16 mouse cellular contexts compared by ENCODE assay signal in the genomic region with DNA sequence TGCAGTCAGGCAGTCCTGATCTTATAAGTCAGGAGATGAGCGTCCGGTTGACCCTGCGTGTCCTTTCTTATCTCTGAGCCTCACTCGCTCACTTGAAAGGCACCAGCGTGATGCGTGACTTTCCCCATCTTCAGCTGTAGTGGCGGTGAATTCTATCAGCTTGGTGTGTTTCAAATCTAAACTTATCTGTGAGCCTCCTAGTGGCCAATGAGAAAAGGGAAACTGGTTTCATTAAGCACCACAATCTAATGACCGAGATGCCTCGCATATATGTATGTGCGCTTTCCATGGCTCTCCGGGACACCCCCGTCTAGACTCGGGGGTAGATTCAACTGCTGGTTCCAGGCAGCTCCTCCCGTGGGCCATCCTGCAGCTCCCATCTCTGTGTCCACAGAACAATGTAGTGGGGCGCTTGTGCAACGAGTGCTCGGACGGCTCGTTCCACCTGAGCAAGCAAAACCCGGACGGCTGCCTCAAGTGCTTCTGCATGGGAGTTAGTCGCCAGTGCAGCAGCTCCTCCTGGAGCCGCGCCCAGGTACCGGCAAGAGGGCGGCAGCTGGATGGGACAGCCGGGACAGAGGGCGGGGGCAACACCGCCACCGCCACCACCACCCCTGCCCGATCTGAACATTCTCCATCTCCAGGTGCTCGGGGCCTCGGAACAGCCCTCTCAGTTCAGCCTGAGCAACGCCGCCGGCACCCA. TPM values are rescaled to one million over a fixed set of nuclear protein-coding genes. Genes with fewer than 3 reads are reported as not detected.
DNase-seq lines count a peak whose midpoint lies in the region; ATAC-seq and TF ChIP-seq lines count a peak whose summit lies in the region.
"Had no signal": no experiment of that assay in that cellular context is flagged by ENCODE, and none has a peak within 500 bp of the region (broad histone marks: within the 10 kb centered on the region; RNA-seq: fewer than 3 reads in every experiment).

No protein-coding gene starts in this region.

- peak; percentile 26 for DNase-seq in gastrocnemius, adult 2 months
- no peak for DNase-seq in gastrocnemius, postnatal 25 days
- no peak for DNase-seq in left cerebral cortex, adult 2 months (ENCODE audit: extremely low spot score in 1 of 2, low spot score in 2 of 2)
- DNase-seq in left cerebral cortex, postnatal 10 days (ENCODE audit: extremely low spot score in 1 of 2, low spot score in 2 of 2) = no peak
- DNase-seq in 3T3-L1 (ENCODE audit: low read depth, low spot score) (peak; percentile 47), MEL-GATA-1-ER (ENCODE audit: extremely low read depth, low read depth) (peak; percentile 11)
- DNase-seq in urinary bladder, adult 18-20 months (ENCODE audit: low spot score in 2 of 2) = no peak
- DNase-seq: adrenal gland, postnatal 36 days; cerebellum, postnatal 10 days; heart, postnatal 4 days; thymus, postnatal 4 days had no signal

- no peak overlapping the region for H3K27ac ChIP-seq in gastrocnemius, adult 2 months
- H3K27ac ChIP-seq in left cerebral cortex, adult 2 months = no peak overlapping the region
- H3K27ac ChIP-seq: midbrain, embryonic 12.5 days had no signal

- peak; percentile 53 for TF ChIP-seq CTCF in gastrocnemius, adult 2 months (IDR thresholded peaks at IDR 0.05)
- TF ChIP-seq CTCF in left cerebral cortex, adult 2 months (IDR thresholded peaks at IDR 0.05) = peak; percentile 12

- H3K4me3 ChIP-seq in gastrocnemius, adult 2 months = no peak overlapping the region
- no peak overlapping the region for H3K4me3 ChIP-seq in left cerebral cortex, adult 2 months
- H3K4me3 ChIP-seq: midbrain, embryonic 12.5 days had no signal

- intact Hi-C loops in gastrocnemius, adult 2 months (cut with DNase I) = loop anchor here (5.0 kb wide), 1 partner anchor 76 kb away; no protein-coding TSS in a partner anchor
- intact Hi-C loops in left cerebral cortex, adult 2 months (cut with DNase I) = no loop called here
- intact Hi-C loops in left cerebral cortex, postnatal 10 days (cut with DNase I) = no loop called here

- no peak for ATAC-seq in CD4-positive, CD25-positive, alpha-beta regulatory T cell, adult 4 months
- ATAC-seq: inflammation-experienced regulatory T-cells, adult 6 months had no signal

RNA-seq across cellular contexts. Expression of a gene that starts 49.6 kb away (rescaled TPM):
- total RNA-seq in gastrocnemius, adult 2 months (2021) = 10 to 100 TPM; 55.2 to 77.5 TPM
- total RNA-seq in gastrocnemius, postnatal 25 days (2021) = 100 to 1,000 TPM; 105 to 107 TPM
- 1 to 10 TPM; 5.5 to 6.5 TPM for total RNA-seq in left cerebral cortex, adult 2 months (2021)
- total RNA-seq in left cerebral cortex, postnatal 10 days (2021) = 10 to 100 TPM; 11.0 to 11.5 TPM
- polyA plus RNA-seq in CD4-positive, CD25-positive, alpha-beta regulatory T cell, adult 4 months (2017; shearing (Covaris generic)) = not detected
- polyA plus RNA-seq: inflammation-experienced regulatory T-cells, adult 6 months had no signal

RNA-seq across cellular contexts. Expression of a gene that starts 56.2 kb away (rescaled TPM):
- not detected for total RNA-seq in gastrocnemius, adult 2 months (2021)
- not detected for total RNA-seq in gastrocnemius, postnatal 25 days (2021)
- not detected for total RNA-seq in left cerebral cortex, adult 2 months (2021)
- not detected for total RNA-seq in left cerebral cortex, postnatal 10 days (2021)
- not detected for polyA plus RNA-seq in CD4-positive, CD25-positive, alpha-beta regulatory T cell, adult 4 months (2017; shearing (Covaris generic))
- total RNA-seq: adrenal gland, postnatal 36 days; heart, postnatal 4 days; left cerebral cortex, adult 8-10 months had no signal
- polyA plus RNA-seq: inflammation-experienced regulatory T-cells, adult 6 months; limb, embryonic 14.5 days; midbrain, embryonic 12.5 days had no signal

Comparison
In these comparisons a context has a peak if more than half of its experiments do, and no peak if none do; other contexts are left out.
1. DNase-seq: peak in gastrocnemius, adult 2 months (single experiment), 3T3-L1 (single experiment) and MEL-GATA-1-ER (single experiment); none in gastrocnemius, postnatal 25 days (single experiment), left cerebral cortex, adult 2 months (0 of 2), left cerebral cortex, postnatal 10 days (0 of 2) and urinary bladder, adult 18-20 months (0 of 2).
2. RNA of a gene that starts 49.6 kb away (total RNA-seq): 105 to 107 TPM in gastrocnemius, postnatal 25 days and 55.2 to 77.5 TPM in gastrocnemius, adult 2 months; 11.0 to 11.5 TPM in left cerebral cortex, postnatal 10 days and 5.5 to 6.5 TPM in left cerebral cortex, adult 2 months; every median in the first group is over 4 times any median in the second.